Mouse (Mus musculus): Measurements from ENCODE around the gene Sorcs3. TPM values are rescaled to one million over a fixed set of nuclear protein-coding genes. Genes with fewer than 3 reads are reported as not detected.

Sorcs3 gene
- total RNA-seq, 4 experiments from 2014 or later, result not detected

DNA sequence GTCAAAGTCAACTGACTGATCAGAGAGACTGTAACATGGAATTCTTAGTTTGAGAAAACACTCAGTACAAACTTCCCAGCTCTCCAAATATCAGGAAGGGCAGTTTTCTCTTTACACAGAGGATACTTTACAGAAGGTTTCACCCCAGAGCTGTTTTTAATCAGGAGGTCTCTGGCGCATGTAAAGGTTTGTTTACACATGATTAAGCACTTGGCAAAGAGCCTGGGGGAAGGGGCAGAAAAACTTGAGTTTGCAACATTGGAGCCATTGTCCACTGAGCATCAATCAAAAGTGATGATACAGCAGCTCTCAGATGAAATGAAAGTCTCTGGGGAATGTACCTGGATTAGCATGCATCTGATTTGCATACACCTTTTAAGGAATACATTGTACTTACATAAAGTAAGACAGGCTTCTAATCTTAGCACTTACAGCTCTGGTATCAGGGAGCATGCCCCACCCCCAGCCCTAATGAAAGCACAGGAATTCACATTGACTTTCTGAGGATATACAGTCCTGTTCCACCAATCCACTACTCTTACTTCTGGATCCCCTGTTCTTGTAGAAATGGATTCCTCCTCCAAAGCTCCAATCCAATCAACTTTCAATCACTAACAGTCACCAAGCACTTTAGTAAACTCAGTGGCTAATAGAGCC lies 500.6 kb downstream of the Sorcs3 start:
- no peak for DNase-seq (ENCODE audit: low spot score)

DNA sequence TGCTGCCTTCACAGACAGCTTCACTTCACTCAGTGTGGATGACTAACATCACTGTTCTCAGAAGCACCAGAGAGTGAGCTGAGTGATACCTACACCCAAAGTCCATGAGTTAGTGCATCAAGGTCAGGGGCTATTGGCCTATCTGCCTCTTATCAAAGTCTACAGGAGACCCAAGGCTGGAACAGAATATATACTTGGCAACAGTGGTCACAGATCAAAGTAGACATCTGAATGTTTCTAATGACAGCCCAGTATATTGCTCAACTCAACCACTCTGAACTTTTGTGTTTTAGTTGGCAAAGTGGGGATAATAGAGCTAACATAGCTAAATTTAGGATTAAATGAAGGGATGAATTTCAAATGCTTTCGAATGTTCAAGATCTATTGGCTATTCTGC lies 501.1 kb downstream of the Sorcs3 start:
- DNase-seq (ENCODE audit: low spot score), result no peak

DNA sequence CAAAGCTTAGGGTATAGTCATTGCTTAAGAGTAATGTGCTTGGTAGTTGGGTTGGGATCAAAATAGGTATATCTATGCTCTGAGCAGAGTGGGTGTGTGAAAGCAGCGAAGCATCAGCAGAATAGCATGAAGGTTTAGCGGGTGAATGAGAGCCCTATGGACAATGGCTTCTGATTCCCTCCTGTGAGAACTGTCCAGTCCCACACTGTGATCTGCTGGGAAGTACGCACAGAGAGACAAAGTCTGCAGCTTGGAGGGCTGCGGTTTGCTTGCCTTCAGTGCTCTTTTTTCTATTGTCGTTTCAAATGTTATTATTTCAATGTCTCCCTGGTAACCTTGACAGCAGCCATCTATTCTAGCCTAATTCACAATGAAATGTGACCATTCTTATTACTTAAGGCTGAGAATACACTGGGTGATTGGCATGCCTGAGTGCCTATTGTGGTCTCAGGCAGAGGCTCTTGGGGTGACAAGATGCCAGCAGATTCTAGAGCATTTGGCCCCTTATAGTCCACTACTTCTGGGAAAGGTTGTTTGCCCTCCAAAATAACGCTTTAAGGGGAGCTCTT lies 520.1 kb downstream of the Sorcs3 start:
- no peak for DNase-seq (ENCODE audit: low spot score)

DNA sequence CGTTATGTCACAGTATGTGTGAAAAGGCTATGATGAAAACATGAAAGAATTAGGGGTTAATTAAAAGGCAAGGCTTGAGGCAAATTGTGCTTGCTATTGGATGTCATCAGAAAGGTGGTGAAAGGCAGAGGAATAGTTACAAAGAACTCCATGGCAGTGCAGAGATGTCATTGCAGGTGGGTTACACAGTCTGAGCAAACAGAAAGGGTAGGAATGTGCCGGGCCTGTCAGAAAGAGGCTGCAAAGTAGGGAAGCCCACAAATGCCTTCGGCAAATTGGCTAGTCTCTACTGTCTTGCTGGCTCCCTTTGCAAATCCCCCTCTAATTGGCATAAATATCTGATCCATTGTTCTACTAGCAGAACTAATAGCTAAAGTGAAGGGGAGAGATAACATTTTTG lies 521.2 kb downstream of the Sorcs3 start:
- no peak for DNase-seq (ENCODE audit: low spot score)

DNA sequence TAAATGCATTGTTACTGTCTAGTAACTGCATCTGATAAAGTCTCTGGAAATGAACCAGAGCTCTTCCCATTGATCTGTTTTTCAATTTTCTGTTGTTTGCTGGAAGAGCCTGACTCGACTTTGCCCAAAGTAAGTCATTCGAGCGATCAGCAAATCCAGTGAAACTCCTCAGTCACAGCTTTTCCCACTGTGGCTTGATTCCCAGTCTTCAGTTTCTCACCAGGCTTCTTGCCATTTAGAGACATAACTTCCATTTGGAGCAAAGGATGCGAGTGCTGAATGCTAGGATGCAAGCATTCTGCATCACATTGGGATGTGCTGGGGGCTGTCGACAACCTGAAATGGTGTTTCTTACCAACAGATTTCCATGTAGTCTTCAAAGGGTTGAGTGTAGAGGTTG lies 521.8 kb downstream of the Sorcs3 start:
- DNase-seq (ENCODE audit: low spot score), result no peak

DNA sequence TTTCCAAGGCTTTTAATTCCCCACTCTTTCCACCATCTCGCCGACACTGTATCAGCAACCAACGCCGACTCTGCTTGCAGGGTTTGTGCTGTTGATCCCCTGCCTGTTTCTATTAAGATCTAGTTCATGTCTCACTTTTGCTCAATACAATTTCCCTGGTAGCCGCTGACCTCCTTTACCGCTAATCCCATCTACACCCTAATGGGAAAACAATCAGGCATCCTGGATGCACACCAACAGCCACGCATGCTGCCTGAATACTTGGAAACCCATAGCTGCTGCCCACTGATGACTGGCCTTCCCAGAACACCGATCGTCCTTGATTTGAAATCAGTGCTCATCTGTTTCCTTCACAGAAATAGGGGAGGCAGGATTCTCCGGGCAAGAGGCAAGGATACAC lies 525.9 kb downstream of the Sorcs3 start:
- no peak for DNase-seq (ENCODE audit: low spot score)

DNA sequence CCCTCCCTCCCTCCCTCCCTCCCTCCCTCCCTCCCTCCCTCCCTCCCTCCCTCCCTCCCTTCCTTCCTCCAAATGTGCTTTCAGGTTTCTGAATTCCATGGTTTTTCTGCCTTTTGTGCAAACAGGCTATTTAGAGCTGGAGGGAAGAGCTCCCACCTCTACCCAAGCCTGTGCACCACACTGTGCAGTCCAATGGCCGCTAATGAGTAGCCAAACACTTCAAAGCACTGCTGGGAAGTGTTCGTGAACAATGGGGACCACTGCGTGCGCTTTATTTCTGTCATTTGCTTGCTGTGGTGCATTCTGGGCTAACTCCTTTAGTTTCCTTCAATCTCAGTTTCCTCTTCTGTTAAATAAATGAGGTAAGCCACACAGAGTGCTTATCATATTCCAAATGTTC lies 528.5 kb downstream of the Sorcs3 start:
- no peak for DNase-seq (ENCODE audit: low spot score)

DNA sequence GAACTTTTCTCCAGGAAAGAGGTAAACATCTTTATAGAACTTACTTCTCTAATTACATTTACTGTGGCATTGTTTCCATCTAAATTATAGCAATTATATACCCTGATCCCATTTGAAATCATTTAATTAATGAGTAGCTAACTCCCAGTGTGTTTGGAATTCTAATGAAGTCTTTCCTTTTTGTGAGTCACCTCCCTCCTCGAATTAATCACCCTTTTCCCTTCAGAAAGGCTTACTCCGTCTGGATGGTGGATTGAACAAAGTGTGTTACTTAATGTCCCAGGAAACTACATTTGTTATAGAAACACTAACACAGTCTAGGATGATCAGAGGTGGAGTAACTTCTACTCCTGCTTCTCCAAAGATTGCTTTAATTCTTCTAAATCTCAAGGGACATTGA lies 531.7 kb downstream of the Sorcs3 start:
- no peak for DNase-seq (ENCODE audit: low spot score)

DNA sequence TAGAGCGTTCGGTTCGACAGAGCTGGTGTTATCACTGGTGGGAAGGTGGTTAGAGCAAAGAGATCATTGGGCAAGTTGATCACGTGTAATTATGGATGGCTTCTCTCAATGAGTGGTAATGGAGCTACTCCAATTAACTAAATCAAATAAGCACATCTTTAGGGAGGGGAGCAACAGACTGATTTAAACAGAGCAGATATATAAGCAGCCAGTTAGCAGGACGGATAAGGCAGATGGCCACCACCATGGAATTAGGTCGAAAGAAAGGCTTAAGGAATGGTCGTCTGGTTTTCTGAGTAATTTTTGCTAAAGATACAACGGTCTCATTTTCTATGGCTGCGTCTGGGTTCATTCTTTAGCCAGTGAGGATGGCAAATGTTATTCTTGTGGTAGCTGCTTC lies 549.3 kb downstream of the Sorcs3 start:
- DNase-seq (ENCODE audit: low spot score), result no peak

DNA sequence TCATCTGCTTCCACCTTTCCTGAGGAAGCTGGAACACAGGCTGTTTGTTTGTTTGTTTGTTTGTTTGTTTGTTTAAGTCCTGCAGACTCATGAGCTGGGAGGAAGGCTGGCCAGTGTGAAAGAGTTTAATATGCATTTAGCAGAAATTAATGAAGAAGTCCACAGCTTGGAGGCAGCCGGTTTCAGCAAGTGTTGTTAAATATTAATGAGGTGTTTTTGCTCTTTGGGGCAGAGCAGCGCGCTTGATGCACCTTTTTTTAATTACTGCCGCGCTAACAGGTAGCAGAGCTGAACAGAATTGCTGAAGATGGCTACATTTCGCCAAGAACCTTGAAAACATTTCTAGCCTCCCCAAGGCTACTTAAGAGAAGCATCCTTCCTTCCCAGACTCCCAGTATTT lies 551.0 kb downstream of the Sorcs3 start:
- DNase-seq (ENCODE audit: low spot score), result no peak

DNA sequence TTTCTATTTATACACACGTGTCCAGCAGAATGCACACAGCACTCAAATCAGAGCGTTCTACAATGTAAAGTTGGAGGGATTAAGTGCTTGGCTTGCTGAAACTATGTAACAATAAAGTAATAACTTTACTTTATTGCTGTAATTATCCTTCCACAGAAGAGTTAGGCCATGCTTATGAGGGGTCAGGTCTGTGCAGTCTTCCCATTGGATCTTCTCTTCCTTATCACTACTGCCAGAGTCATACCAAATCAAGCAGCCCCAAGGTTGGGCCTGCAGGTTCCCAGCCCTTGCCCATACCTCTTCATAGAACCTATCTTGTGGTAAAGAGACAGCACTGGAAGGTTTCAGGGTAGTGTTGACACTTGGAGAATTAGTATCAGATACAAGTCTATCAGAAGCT lies 560.7 kb downstream of the Sorcs3 start:
- no peak for DNase-seq (ENCODE audit: low spot score)

DNA sequence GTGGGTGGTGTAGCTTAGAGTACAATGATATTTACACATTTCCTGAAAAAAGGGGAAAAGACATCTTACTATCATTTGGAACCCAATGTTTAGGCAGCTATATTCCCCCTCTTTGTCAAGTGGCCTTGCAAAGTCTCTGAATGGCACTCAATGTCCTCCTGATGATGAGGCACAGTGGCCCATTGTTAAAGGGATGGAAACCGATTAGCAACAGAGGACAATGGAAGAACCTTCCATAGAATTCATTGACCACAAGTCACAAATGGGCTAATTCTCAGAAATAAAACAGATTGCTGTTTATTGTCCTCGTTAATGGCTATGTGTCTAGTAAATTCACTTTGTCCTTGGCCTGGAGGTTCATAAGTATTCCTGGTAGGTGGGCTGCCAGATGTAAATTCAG lies 565.7 kb downstream of the Sorcs3 start:
- DNase-seq (ENCODE audit: low spot score), result no peak

DNA sequence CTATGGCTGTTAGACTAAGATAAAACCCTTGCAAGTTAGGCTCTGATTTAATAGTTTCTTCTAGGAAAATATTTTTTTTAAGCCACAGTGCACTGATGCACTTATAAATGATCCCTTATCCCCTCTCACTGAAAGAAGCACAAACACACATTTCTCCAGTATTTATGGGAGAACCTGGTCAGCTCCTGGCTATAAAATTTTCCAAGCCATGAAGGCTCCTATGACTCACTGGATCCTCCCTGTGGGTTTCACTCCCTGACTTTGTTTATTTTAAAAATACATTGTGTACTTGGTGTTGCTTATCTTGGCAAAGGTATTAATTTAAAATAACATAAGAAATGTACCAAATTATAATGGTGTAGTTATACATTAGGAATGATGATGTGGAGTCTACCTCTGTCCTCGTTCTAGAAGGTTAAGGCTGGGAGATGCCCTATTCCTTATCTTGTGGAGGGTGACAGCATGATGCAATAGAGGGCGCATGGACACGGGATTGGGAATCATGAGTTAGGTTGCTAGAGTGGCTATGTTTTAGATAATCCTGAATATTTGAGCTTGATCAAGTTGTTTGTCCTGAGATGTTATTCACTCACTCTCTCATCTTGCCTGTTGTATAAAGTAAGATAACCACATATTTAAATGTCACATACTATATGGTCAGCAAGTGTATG lies 573.4 kb downstream of the Sorcs3 start:
- no peak for DNase-seq (ENCODE audit: low spot score)

DNA sequence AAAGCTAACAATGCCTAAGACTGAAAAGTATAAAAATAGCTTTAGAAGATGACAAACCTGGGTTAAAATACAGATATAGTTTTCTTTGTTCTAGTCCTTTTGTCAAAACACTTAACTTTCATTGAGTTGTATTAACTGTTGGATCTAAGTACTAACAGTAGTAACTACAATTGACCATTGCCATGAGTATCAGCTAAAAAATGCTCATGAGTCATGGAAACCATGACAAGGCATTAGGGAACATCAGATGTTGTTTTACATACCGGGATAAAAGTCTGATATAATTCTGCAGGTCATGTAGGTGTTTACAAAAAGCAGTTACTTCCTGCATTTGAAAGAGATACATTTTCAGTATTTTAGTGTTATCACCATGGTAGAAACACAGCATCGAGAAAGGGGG lies 575.0 kb downstream of the Sorcs3 start:
- no peak for DNase-seq (ENCODE audit: low spot score)

DNA sequence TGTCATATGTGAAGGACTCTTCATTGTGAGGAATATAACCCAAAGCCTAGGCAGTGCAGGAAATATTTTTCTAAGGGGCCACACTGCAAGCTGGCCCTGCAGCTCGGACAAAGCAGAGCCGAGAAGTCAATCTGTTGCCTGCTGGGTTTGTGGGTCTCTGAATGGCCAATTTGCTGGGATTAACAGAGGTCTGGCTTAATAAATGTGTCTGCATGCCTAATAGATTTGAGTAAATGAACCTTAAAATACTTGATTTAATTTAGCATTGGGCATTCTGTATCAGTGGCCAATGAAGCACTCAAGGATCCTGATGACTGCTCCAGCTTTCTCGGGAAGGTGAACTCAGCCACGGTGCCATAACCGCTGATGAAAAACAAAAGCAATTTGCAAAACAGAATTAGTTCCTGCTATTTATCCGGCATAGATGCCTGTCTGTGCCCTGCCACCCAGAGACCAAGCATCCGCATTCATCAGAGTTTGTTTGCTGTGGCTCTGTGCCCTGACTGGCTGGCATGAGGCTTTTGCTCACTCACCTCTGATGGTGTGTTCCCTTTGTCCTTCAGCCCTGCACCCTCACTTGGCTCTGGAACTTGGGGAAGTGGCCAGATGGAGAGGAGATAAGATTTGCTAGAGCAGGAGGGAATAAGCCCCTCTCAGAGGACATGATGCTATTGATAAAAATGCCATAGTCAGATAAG lies 576.3 kb downstream of the Sorcs3 start:
- no peak for DNase-seq (ENCODE audit: low spot score)

DNA sequence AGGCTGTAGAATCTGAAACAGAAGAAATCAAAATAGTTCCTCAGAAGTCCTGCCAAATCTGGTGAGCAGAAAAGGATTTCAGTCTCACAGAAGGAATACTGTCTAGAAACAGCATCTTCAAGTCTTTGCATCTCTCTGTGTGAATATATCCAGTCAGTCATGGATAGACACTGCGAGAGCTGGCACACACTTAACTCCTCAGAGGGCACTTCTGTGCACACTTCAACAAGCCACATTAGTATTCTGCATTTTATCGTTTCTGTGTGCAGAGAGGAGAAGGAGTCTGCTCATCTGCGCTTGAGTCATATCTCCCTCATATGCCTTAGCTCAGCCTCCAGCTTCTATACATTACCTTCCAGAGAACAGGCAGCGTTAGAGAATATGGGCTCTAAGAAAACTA lies 581.4 kb downstream of the Sorcs3 start:
- DNase-seq (ENCODE audit: low spot score), result no peak

DNA sequence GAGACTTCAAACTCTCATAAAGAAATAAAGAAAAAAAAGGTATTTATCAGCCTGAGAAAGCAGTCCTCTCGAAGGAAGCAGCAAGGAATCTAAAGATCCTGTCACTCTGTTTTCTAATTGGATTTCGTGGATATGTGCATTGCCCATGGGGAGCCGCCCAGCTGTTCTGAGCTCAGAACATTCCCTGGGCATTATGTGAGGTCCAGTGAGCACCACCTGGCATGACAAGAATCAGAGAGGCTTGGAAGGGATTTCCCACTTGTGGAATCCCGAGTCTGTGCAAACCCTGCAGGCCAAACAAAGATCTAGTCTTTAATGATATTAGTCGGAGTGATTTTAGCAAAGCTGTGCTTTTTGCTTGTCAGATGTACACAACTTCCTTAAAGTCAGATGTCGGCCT lies 598.7 kb downstream of the Sorcs3 start:
- no peak for DNase-seq (ENCODE audit: low spot score)

DNA sequence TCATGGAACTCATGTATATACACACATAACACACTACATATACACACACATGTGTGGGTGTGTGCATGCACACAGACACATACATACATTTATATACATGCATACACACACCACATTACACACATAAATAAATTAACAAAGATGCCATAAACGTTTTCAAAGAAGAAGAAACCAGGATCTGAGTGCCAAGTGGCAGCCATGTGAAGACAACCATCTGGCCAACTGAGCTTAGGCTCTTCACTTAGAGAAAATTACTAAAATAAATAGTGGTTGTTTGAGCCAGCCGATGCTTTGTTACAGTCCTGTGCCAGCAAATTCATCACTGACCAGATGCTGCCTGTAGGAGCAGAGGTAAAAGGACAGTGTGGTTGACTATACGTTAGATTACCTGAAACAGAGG lies 605.7 kb downstream of the Sorcs3 start:
- no peak for DNase-seq (ENCODE audit: low spot score)

DNA sequence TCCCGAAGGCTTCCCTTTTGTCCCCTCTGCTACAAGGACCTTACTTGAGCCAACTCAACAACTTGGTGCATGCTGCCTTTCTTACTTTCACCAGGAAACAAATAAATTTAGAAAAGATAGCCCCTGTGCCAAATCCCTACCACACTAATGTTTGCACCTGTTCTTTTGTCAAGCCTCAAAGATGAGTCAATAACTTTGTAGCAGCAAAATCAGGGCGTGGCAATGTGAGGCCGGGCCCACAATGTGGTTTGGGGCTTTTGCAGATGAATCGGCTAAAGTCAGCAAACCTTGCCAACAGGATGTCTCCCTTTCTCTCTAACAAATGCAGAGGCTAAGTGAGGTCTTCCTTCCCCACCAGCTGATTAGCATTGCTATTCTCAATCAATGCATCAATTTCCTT lies 608.0 kb downstream of the Sorcs3 start:
- DNase-seq (ENCODE audit: low spot score), result no peak

DNA sequence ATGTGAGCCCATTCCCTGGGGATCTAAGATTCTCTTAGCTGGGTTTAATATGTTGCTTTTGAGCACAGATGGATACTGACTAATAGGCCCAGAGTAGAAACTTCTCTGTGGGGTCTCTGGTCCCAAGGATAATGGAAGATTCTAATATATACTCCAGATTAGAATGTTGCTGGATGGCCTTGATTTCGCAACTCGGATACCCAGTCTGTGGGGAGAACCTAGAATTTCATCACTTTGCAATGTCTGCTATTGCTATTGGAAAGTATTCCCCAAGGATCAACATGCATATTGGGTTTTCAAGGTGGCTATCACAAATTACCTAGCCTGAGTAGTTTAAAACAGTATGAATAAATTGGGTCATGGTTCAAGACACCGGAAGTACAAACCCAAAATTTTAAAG lies 609.2 kb downstream of the Sorcs3 start:
- no peak for DNase-seq (ENCODE audit: low spot score)

DNA sequence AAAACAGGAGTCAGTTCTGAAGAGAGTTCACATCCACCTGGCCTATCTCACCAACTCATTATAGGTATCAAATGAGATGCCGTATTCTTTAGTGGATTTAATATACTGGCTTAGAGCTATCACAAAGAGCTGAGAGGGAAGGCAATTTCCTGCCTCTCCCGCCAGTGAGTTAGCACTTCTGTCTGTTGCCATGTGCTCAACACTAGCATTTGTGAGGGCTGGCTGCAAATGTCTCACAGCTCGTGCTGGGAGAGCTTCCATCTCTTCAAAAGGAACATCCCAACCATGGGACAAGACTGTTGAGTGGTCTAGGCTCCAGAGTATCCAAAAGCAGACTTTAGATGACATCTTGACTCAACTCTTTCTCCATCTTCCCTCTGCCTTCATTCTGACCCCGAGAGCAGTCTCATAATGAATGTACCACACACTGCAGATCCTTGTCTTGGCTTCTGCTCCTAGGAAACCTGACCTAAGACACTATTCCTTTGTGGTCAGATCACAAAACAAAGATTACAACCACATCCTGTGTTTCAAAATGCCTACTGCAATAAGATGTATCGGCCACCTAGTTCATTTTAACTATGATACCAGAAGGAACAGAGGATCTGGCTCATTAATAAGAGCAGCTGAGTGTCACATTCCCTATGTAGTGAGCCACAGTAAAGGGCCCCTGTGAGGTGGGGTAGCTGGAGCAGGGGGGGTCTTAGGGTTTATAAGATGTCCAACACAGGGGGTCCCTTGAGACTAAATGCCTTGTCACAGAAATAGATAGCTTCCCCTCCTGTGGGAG lies 614.9 kb downstream of the Sorcs3 start:
- DNase-seq (ENCODE audit: low spot score), result no peak

DNA sequence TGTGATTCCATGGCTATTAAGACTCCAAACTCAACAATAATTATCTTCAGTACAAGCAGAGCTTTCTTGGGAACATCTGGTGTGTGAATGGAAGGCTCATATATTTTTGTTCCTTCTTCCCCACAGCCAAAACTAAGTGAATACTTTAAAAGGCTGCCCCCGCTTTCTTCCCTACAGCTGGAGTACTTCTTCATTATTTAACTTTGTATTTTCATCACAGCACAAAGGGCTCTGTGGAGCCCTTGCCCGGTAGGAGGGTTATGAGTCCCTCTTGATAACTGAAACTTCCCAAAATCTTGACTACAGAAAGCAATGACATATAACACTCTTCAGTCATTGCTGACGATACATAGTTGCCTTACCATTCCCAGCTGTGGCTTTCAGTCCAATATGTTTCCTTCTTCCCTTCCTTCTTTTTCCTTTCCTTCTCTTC lies 615.5 kb downstream of the Sorcs3 start:
- DNase-seq (ENCODE audit: low spot score), result no peak
